Mouse (Mus musculus): ENCODE data around the gene Zc3h12d. TPM values are rescaled to one million over a fixed set of nuclear protein-coding genes. Genes with fewer than 3 reads are reported as not detected.

Gene Zc3h12d
- total and polyA plus RNA-seq, 3 experiments, result 11.8 to 28.0 (median 16.3) TPM

DNA sequence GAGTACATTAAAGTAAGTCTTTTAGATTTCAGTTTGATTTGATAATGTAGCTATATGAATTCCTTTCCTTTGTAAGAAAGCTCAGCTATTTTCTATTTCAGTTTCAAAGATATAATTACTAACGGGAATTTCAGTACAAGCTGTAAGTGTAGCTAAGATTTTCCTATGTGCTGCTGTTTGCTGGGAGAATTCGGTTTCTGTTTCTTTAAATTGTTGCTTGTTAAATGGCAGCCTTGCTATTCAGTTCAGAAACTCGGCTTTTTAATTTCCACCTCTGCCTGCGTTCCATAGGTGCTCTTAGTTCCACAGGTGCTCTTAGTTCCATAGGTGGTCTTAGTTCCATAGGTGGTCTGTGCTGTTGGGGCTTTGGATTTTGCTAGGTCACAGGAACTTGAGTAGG lies 13.1 kb upstream of the Zc3h12d start:
- H3K4me2 ChIP-seq (ENCODE audit: insufficient read depth, low read depth, poor library complexity, severe bottlenecking), result peak overlapping the region; percentile 44; the same call in 1 of the 2 replicates
- no peak overlapping the region for H3K9ac ChIP-seq (ENCODE audit: insufficient read depth, low read depth)
- H3K4me3 ChIP-seq (replicated peaks in 1 of 3; ENCODE audit: low read depth in 2 of 3, low read length in 2 of 3, poor library complexity in 1 of 3), result no peak overlapping the region
- peaks cover 21 to 69% of the 10 kb centered on the region in 2 experiments for H3K4me1 ChIP-seq (ENCODE audit: control insufficient read depth in 1 of 2, insufficient read depth in 2 of 2)
- dilution Hi-C loops (cut with MboI; ENCODE audit: extremely low pct_ligation_motif_present, extremely low pct_unique_long_range_greater_than_20kb, low sequenced_read_pairs), result no loop called here
- TF ChIP-seq SMC3 (IDR thresholded peaks at IDR 0.05; ENCODE audit: low read depth, low read length), result no peak
- TF ChIP-seq JUND (conservative IDR thresholded peaks at IDR 0.05; ENCODE audit: low read depth, low read length), result no peak
- TF ChIP-seq PAX5 (IDR thresholded peaks at IDR 0.05; ENCODE audit: low read length), result no peak
- TF ChIP-seq NELFE (IDR thresholded peaks at IDR 0.05; ENCODE audit: low read depth, low read length), result no peak
- no peak for TF ChIP-seq CHD1 (IDR thresholded peaks at IDR 0.05; ENCODE audit: low read depth, low read length)
- TF ChIP-seq SIN3A (IDR thresholded peaks at IDR 0.05; ENCODE audit: low read length), result no peak
- no peak for TF ChIP-seq POLR2A (IDR thresholded peaks at IDR 0.05; ENCODE audit: low read depth, low read length)
- no peak for TF ChIP-seq ETS1 (conservative IDR thresholded peaks at IDR 0.05; ENCODE audit: low read depth, low read length)
- TF ChIP-seq RAD21 (IDR thresholded peaks at IDR 0.05; ENCODE audit: low read depth, low read length), result no peak
- TF ChIP-seq TBP (conservative IDR thresholded peaks at IDR 0.05; ENCODE audit: low read depth, low read length), result no peak
- TF ChIP-seq ZNF384 (IDR thresholded peaks at IDR 0.05; ENCODE audit: low read depth, low read length), result no peak
- TF ChIP-seq ZMIZ1 (IDR thresholded peaks at IDR 0.05; ENCODE audit: low read depth, low read length), result no peak
- no peak for TF ChIP-seq GABPA (IDR thresholded peaks at IDR 0.05; ENCODE audit: insufficient replicate concordance, low read depth, low read length)
- no peak for TF ChIP-seq E2F4 (IDR thresholded peaks at IDR 0.05; ENCODE audit: insufficient replicate concordance, low read depth, low read length)
- TF ChIP-seq CTCF (conservative IDR thresholded peaks at IDR 0.05 in 1 of 2, IDR thresholded peaks at IDR 0.05 in 1 of 2; ENCODE audit: low read depth in 2 of 2, low read length in 2 of 2), result no peak
- TF ChIP-seq IRF4 (IDR thresholded peaks at IDR 0.05; ENCODE audit: low read depth, low read length), result no peak
- TF ChIP-seq KAT2A (IDR thresholded peaks at IDR 0.05; ENCODE audit: insufficient replicate concordance, low read length), result no peak
- H3K9me3 ChIP-seq (replicated peaks; ENCODE audit: low read length), result no peaks in the 10 kb centered on the region
- peak overlapping the region; percentile 11; the same call in 1 of the 2 replicates for H3K27ac ChIP-seq (ENCODE audit: insufficient read depth, low read depth)
- H3K36me3 ChIP-seq (replicated peaks in 1 of 2; ENCODE audit: control insufficient read depth in 1 of 2, insufficient read depth in 1 of 2, low read length in 1 of 2), result peaks cover 35 to 73% of the 10 kb centered on the region in 2 experiments
- H3K27me3 ChIP-seq (replicated peaks), result no peaks in the 10 kb centered on the region
- no peak for DNase-seq (ENCODE audit: extremely low read depth)
- in situ Hi-C loops (cut with MboI; ENCODE audit: low pct_ligation_motif_present, low pct_unique_long_range_greater_than_20kb, low sequenced_read_pairs), result loop anchor here (10.0 kb wide), 1 partner anchor 416 kb away; no protein-coding TSS in a partner anchor
- H3K79me2 ChIP-seq (replicated peaks; ENCODE audit: control insufficient read depth, extremely low read depth, insufficient read depth, poor library complexity, severe bottlenecking), result peaks cover 8% of the 10 kb centered on the region

DNA sequence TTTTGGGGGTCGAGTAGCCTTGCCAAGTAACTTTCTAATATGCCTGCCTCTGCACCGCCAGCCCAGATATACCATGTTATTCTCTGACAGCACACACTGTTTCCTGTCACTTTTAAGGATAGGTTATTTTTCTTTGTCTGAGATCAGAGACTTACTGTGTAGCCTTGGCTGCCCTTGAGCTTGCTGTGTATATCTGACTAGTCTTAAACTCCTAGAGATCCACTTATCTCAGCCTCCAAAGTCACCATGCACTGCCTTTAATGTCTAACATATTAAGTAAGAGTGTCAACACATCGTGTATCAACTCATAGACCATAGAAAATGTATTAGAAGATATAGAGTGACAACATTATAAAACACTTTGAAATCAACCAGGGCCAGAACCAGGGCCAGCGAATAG lies 12.7 kb upstream of the Zc3h12d start:
- Histone ChIP-seq H3K27me3 (replicated peaks) (no peaks in the 10 kb centered on the region), H3K27ac (ENCODE audit: insufficient read depth, low read depth) (peak overlapping the region; percentile 11; the same call in 1 of the 2 replicates), H3K9ac (ENCODE audit: insufficient read depth, low read depth) (no peak overlapping the region), H3K79me2 (replicated peaks; ENCODE audit: control insufficient read depth, extremely low read depth, insufficient read depth, poor library complexity, severe bottlenecking) (peaks cover 8% of the 10 kb centered on the region), H3K4me3 (replicated peaks in 1 of 3; ENCODE audit: low read depth in 2 of 3, low read length in 2 of 3, poor library complexity in 1 of 3) (no peak overlapping the region), H3K9me3 (replicated peaks; ENCODE audit: low read length) (no peaks in the 10 kb centered on the region), H3K4me1 (ENCODE audit: control insufficient read depth in 1 of 2, insufficient read depth in 2 of 2) (peaks cover 21 to 68% of the 10 kb centered on the region in 2 experiments), H3K4me2 (ENCODE audit: insufficient read depth, low read depth, poor library complexity, severe bottlenecking) (peak overlapping the region; percentile 44; the same call in 1 of the 2 replicates), H3K36me3 (replicated peaks in 1 of 2; ENCODE audit: control insufficient read depth in 1 of 2, insufficient read depth in 1 of 2, low read length in 1 of 2) (peaks cover 33 to 69% of the 10 kb centered on the region in 2 experiments)
- in situ Hi-C loops (cut with MboI; ENCODE audit: low pct_ligation_motif_present, low pct_unique_long_range_greater_than_20kb, low sequenced_read_pairs) (loop anchor here (10.0 kb wide), 1 partner anchor 415 kb away; no protein-coding TSS in a partner anchor), dilution Hi-C loops (cut with MboI; ENCODE audit: extremely low pct_ligation_motif_present, extremely low pct_unique_long_range_greater_than_20kb, low sequenced_read_pairs) (no loop called here)
- DNase-seq (ENCODE audit: extremely low read depth), result no peak
- TF ChIP-seq EP300 (IDR thresholded peaks at IDR 0.05; ENCODE audit: low read length) (no peak), ZKSCAN1 (IDR thresholded peaks at IDR 0.05; ENCODE audit: borderline replicate concordance, low read depth, low read length) (no peak), CHD1 (IDR thresholded peaks at IDR 0.05; ENCODE audit: low read depth, low read length) (no peak), ZC3H11A (IDR thresholded peaks at IDR 0.05; ENCODE audit: low read depth, low read length) (no peak), SMC3 (IDR thresholded peaks at IDR 0.05; ENCODE audit: low read depth, low read length) (no peak), UBTF (IDR thresholded peaks at IDR 0.05; ENCODE audit: low read depth, low read length) (no peak), ETS1 (conservative IDR thresholded peaks at IDR 0.05; ENCODE audit: low read depth, low read length) (no peak), JUND (conservative IDR thresholded peaks at IDR 0.05; ENCODE audit: low read depth, low read length) (no peak)
